Mouse (Mus musculus) hematopoietic stem cell, adult 5-6 weeks (primary cell): ENCODE measurements around the gene Pdpk1. TPM values are rescaled to one million over a fixed set of nuclear protein-coding genes. Genes with fewer than 3 reads are reported as not detected.
"Not testable (repeated sequence)": the region's sequence is repeated elsewhere in the genome, so short reads cannot be mapped to it uniquely, and the experiment has no call there.

Experiments
- ATAC-seq, 2 experiments: fragments of 125-278 bp in 1 of 2; replicated peaks in 1 of 2; 2 replicates each; pipeline ENCODE4 v1.8.0; 2016 to 2017; ENCODE audit warnings: inconsistent platforms in 2 of 2, mild to moderate bottlenecking in 2 of 2, moderate number of reproducible peaks in 2 of 2, low read depth in 1 of 2, moderate TSS enrichment in 1 of 2; ENCODE audit not compliant: low FRiP score in 2 of 2, poor library complexity in 2 of 2, severe bottlenecking in 2 of 2, insufficient read depth in 1 of 2, low TSS enrichment in 1 of 2
- total RNA-seq: library from RNA; stranded (forward); fragments of 172-1452, 232-1000 nt; gene quantifications from 2 replicates; pipeline ENCODE4 v1.2.3, GENCODE M21; 2017

Gene Pdpk1
- total RNA-seq, 1 experiment from 2014 or later: 49.0 TPM

- ATAC-seq: no peak
Measured at GRCm38 (mm10) chr17:24139968-24140367, 10.8 kb downstream of the Pdpk1 start.

- no peak for ATAC-seq
Measured at GRCm38 (mm10) chr17:24139256-24139655, 11.5 kb downstream of the Pdpk1 start.

- no peak for ATAC-seq
Measured at GRCm38 (mm10) chr17:24137226-24137880, 13.4 kb downstream of the Pdpk1 start.

GRCm38 (mm10) chr17:24134062-24134461 lies 16.7 kb downstream of the Pdpk1 start:
- no peak for ATAC-seq

GRCm38 (mm10) chr17:24132919-24133318 lies 17.8 kb downstream of the Pdpk1 start:
- not testable (repeated sequence) for ATAC-seq

- no peak for ATAC-seq
Measured at GRCm38 (mm10) chr17:24131570-24131969, 19.2 kb downstream of the Pdpk1 start.

- ATAC-seq: not testable (repeated sequence)
Measured at GRCm38 (mm10) chr17:24129246-24129645, 21.5 kb downstream of the Pdpk1 start.

- ATAC-seq: no peak
Measured at GRCm38 (mm10) chr17:24127592-24127991, 23.1 kb downstream of the Pdpk1 start.

- no peak for ATAC-seq
Measured at GRCm38 (mm10) chr17:24126801-24127200, 23.9 kb downstream of the Pdpk1 start.

- no peak for ATAC-seq
Measured at GRCm38 (mm10) chr17:24119446-24119845, 31.3 kb downstream of the Pdpk1 start.

GRCm38 (mm10) chr17:24113031-24113430 lies 37.7 kb downstream of the Pdpk1 start:
- ATAC-seq: no peak

GRCm38 (mm10) chr17:24111256-24111655 lies 39.5 kb downstream of the Pdpk1 start:
- ATAC-seq: no peak

GRCm38 (mm10) chr17:24108896-24109295 lies 41.8 kb downstream of the Pdpk1 start:
- ATAC-seq: no peak

- no peak for ATAC-seq
Measured at GRCm38 (mm10) chr17:24105111-24105510, 45.6 kb downstream of the Pdpk1 start.

- no peak for ATAC-seq
Measured at GRCm38 (mm10) chr17:24098354-24098753, 52.4 kb downstream of the Pdpk1 start.

- ATAC-seq: no peak
Measured at GRCm38 (mm10) chr17:24090575-24090974, 60.1 kb downstream of the Pdpk1 start.

GRCm38 (mm10) chr17:24086399-24086798 lies 64.3 kb downstream of the Pdpk1 start:
- not testable (repeated sequence) for ATAC-seq

- no peak; a peak in 1 of 4 replicates for ATAC-seq
Measured at GRCm38 (mm10) chr17:24084593-24084992, 66.1 kb downstream of the Pdpk1 start.

GRCm38 (mm10) chr17:24077101-24077500 lies 73.6 kb downstream of the Pdpk1 start:
- no peak for ATAC-seq
